Mouse (Mus musculus) limb, embryonic 12.5 days (tissue): ENCODE measurements around the gene Cops4. TPM values are rescaled to one million over a fixed set of nuclear protein-coding genes. Genes with fewer than 3 reads are reported as not detected.

Experiments used
- ATAC-seq: fragments of 200-750 bp; cut with Nextera tagmentation; 2 replicates; pipeline ENCODE4 v1.8.0; 2017; ENCODE audit warnings: low read depth, moderate TSS enrichment; ENCODE audit not compliant: insufficient number of reproducible peaks, insufficient read depth, low FRiP score, low TSS enrichment
- H3K27ac ChIP-seq: fragments of 300-500 bp; sonication (generic); 2 replicates; pipeline ENCODE4 v1.5.1; 2016; ENCODE audit warnings: mild to moderate bottlenecking, moderate library complexity
- H3K27me3 ChIP-seq: fragments of 300-500 bp; sonication (generic); 2 replicates; pipeline ENCODE4 v1.6.1; 2016; ENCODE audit warnings: mild to moderate bottlenecking, moderate library complexity
- H3K36me3 ChIP-seq: fragments of 300-500 bp; sonication (generic); 2 replicates; pipeline ENCODE4 v1.6.1; 2016; ENCODE audit warnings: mild to moderate bottlenecking, moderate library complexity
- H3K4me1 ChIP-seq: fragments of 300-500 bp; sonication (generic); replicated peaks from 2 replicates; pipeline ENCODE4 v1.6.1; 2016
- H3K4me2 ChIP-seq: fragments of 300-500 bp; sonication (generic); 2 replicates; pipeline ENCODE4 v1.6.1; 2016; ENCODE audit warnings: mild to moderate bottlenecking, moderate library complexity
- H3K4me3 ChIP-seq: fragments of 300-500 bp; sonication (generic); replicated peaks from 2 replicates; pipeline ENCODE4 v1.5.1; 2016; ENCODE audit warnings: mild to moderate bottlenecking
- H3K9ac ChIP-seq: fragments of 300-500 bp; sonication (generic); replicated peaks from 2 replicates; pipeline ENCODE4 v1.6.1; 2016; ENCODE audit warnings: mild to moderate bottlenecking, moderate library complexity
- H3K9me3 ChIP-seq: fragments of 300-500 bp; sonication (generic); 2 replicates; pipeline ENCODE4 v1.6.1; 2016; ENCODE audit warnings: mild to moderate bottlenecking, moderate library complexity
- WGBS: fragments of 180-500 bp; shearing (Covaris S2); methylation state at CpG from one replicate; pipeline ENCODE4 v1.1.7; 2016; 5-methylcytosine and 5-hydroxymethylcytosine counted together
- polyA plus RNA-seq: library from polyadenylated mRNA; unstranded; fragments of >200 nt; fragmentation: Nextera tagmentation; extraction: Ambion mirVana; gene quantifications from 2 replicates; pipeline ENCODE4 v1.2.1, GENCODE M21; 2016

Gene Cops4
- polyA plus RNA-seq, 1 experiment from 2014 or later, result 224 TPM

GRCm38 (mm10) chr5:100546294-100547080 lies 28.4 kb downstream of the Cops4 start:
- WGBS, result 90% methylated on average over 6 of the region's 6 CpGs
- H3K9me3 ChIP-seq, result no peaks in the 10 kb centered on the region
- H3K27ac ChIP-seq, result no peak overlapping the region
- no peak overlapping the region for H3K4me2 ChIP-seq
- H3K27me3 ChIP-seq, result no peaks in the 10 kb centered on the region
- H3K4me3 ChIP-seq, result no peak overlapping the region
- peaks cover 82% of the 10 kb centered on the region for H3K36me3 ChIP-seq
- no peak overlapping the region for H3K9ac ChIP-seq
- no peaks in the 10 kb centered on the region for H3K4me1 ChIP-seq
- no peak for ATAC-seq

- no peaks in the 10 kb centered on the region for H3K27me3 ChIP-seq
- no peak overlapping the region for H3K4me3 ChIP-seq
- no peak overlapping the region for H3K9ac ChIP-seq
- no peaks in the 10 kb centered on the region for H3K4me1 ChIP-seq
- no peak for ATAC-seq
- no peak overlapping the region for H3K4me2 ChIP-seq
- no peak overlapping the region for H3K27ac ChIP-seq
- peaks cover 64% of the 10 kb centered on the region for H3K36me3 ChIP-seq
- H3K9me3 ChIP-seq, result no peaks in the 10 kb centered on the region
- 85% methylated on average over 2 of the region's 2 CpGs for WGBS
These were observed 30.1 kb downstream of the Cops4 start for GRCm38 (mm10) chr5:100548236-100548635.

- H3K36me3 ChIP-seq, result peaks cover 54% of the 10 kb centered on the region
- H3K27me3 ChIP-seq, result no peaks in the 10 kb centered on the region
- H3K4me2 ChIP-seq, result no peak overlapping the region
- H3K4me1 ChIP-seq, result no peaks in the 10 kb centered on the region
- H3K4me3 ChIP-seq, result no peak overlapping the region
- no peak overlapping the region for H3K27ac ChIP-seq
- no peaks in the 10 kb centered on the region for H3K9me3 ChIP-seq
- no peak for ATAC-seq
- H3K9ac ChIP-seq, result no peak overlapping the region
- 96% methylated on average over 4 of the region's 4 CpGs for WGBS
These were observed 31.2 kb downstream of the Cops4 start for GRCm38 (mm10) chr5:100549311-100549710.

- no peaks in the 10 kb centered on the region for H3K4me1 ChIP-seq
- H3K4me3 ChIP-seq, result no peak overlapping the region
- no peaks in the 10 kb centered on the region for H3K27me3 ChIP-seq
- no peaks in the 10 kb centered on the region for H3K9me3 ChIP-seq
- no peak overlapping the region for H3K4me2 ChIP-seq
- no peak overlapping the region for H3K27ac ChIP-seq
- ATAC-seq, result no peak
- no peak overlapping the region for H3K9ac ChIP-seq
- H3K36me3 ChIP-seq, result peaks cover 46% of the 10 kb centered on the region
- WGBS, result 97% methylated on average over 1 of the region's 1 CpGs
These were observed 32.0 kb downstream of the Cops4 start for GRCm38 (mm10) chr5:100550151-100550550.

- no peak overlapping the region for H3K4me2 ChIP-seq
- no peaks in the 10 kb centered on the region for H3K4me1 ChIP-seq
- WGBS, result 72% methylated on average over 2 of the region's 2 CpGs
- H3K27me3 ChIP-seq, result no peaks in the 10 kb centered on the region
- H3K4me3 ChIP-seq, result no peak overlapping the region
- H3K9me3 ChIP-seq, result no peaks in the 10 kb centered on the region
- no peak for ATAC-seq
- H3K9ac ChIP-seq, result no peak overlapping the region
- H3K36me3 ChIP-seq, result peaks cover 29% of the 10 kb centered on the region
- H3K27ac ChIP-seq, result no peak overlapping the region
These were observed 33.8 kb downstream of the Cops4 start for GRCm38 (mm10) chr5:100551952-100552351.

DNA sequence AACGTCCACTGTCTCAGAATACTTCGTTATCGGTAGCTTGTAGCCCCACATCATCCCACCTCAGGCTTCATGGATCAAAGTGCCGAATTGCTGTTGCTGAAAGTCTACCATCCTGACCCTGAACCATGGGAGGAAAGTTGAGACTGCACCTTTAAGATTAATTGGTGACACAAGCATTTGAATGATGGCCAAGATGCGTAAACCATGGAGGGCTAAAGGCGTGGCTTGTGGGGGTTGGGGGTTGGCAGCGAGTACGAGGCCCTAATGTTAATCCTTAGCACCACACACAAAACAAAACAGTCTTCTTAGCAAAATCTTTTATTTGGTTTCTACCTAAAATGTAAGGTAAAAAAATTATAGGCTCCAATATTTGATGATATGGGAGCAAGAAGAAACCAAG lies 35.3 kb downstream of the Cops4 start:
- 62% methylated on average over 8 of the region's 8 CpGs for WGBS
- Histone ChIP-seq H3K27me3 (no peaks in the 10 kb centered on the region), H3K4me3 (no peak overlapping the region), H3K36me3 (peaks cover 14% of the 10 kb centered on the region), H3K27ac (no peak overlapping the region), H3K9ac (no peak overlapping the region), H3K9me3 (no peaks in the 10 kb centered on the region), H3K4me2 (no peak overlapping the region), H3K4me1 (no peaks in the 10 kb centered on the region)
- no peak for ATAC-seq

DNA sequence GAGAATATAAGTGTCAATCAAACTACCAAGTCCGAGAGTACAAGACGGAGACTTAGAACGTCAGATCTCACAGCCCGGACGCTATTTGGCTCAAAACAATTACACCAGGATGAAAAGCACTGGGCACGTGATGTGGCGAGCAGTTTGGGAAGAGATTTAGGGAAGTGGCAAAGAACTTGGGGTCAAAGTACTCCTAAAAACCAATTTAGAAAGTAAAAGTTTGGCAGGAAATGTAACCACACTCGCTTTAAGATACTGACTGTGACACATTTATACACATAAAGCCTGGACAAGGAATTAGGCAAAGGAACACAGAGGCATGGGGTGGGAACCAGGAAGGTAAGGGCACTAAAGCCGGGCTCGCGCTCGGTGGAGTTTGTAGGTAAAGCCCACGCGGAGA lies 38.9 kb downstream of the Cops4 start:
- Histone ChIP-seq H3K4me2 (no peak overlapping the region), H3K9me3 (no peaks in the 10 kb centered on the region), H3K36me3 (no peaks in the 10 kb centered on the region), H3K27me3 (no peaks in the 10 kb centered on the region), H3K9ac (no peak overlapping the region), H3K27ac (no peak overlapping the region), H3K4me1 (no peaks in the 10 kb centered on the region), H3K4me3 (no peak overlapping the region)
- 87% methylated on average over 14 of the region's 14 CpGs for WGBS
- no peak for ATAC-seq

DNA sequence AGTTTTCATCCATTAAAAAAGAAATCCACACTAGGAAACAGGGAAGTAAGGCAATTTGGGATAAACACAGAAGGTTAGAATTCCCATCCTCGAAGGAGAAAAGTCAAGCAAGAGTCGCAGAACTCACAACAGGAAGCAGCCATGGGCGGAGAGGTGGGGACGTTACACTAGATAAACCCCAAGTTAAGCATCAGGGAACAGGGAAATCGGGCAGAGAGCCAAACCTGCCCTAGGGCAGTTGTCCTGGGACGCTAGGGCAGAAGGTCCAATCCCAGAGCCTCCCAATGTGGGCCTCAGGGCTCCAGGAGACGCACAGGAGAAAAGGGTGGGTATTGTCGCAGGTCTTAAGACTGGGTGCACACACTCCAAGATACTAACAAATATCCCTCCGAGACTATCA lies 39.4 kb downstream of the Cops4 start:
- Histone ChIP-seq H3K9me3 (no peaks in the 10 kb centered on the region), H3K4me2 (no peak overlapping the region), H3K9ac (no peak overlapping the region), H3K27ac (no peak overlapping the region), H3K4me1 (no peaks in the 10 kb centered on the region), H3K4me3 (no peak overlapping the region), H3K27me3 (no peaks in the 10 kb centered on the region), H3K36me3 (no peaks in the 10 kb centered on the region)
- 78% methylated on average over 9 of the region's 9 CpGs for WGBS
- ATAC-seq, result no peak

- H3K27me3 ChIP-seq, result no peaks in the 10 kb centered on the region
- H3K9me3 ChIP-seq, result no peaks in the 10 kb centered on the region
- no peaks in the 10 kb centered on the region for H3K4me1 ChIP-seq
- ATAC-seq, result no peak
- no peak overlapping the region for H3K27ac ChIP-seq
- no peak overlapping the region for H3K9ac ChIP-seq
- H3K4me3 ChIP-seq, result no peak overlapping the region
- 78% methylated on average over 3 of the region's 3 CpGs for WGBS
- H3K36me3 ChIP-seq, result no peaks in the 10 kb centered on the region
- no peak overlapping the region for H3K4me2 ChIP-seq
These were observed 40.7 kb downstream of the Cops4 start for GRCm38 (mm10) chr5:100558783-100559182.

- no peak overlapping the region for H3K4me3 ChIP-seq
- H3K9ac ChIP-seq, result no peak overlapping the region
- no peaks in the 10 kb centered on the region for H3K9me3 ChIP-seq
- WGBS, result 94% methylated on average over 7 of the region's 7 CpGs
- H3K36me3 ChIP-seq, result no peaks in the 10 kb centered on the region
- ATAC-seq, result no peak
- no peaks in the 10 kb centered on the region for H3K27me3 ChIP-seq
- no peak overlapping the region for H3K4me2 ChIP-seq
- H3K27ac ChIP-seq, result no peak overlapping the region
- H3K4me1 ChIP-seq, result no peaks in the 10 kb centered on the region
These were observed 41.2 kb downstream of the Cops4 start for GRCm38 (mm10) chr5:100559357-100559756.

DNA sequence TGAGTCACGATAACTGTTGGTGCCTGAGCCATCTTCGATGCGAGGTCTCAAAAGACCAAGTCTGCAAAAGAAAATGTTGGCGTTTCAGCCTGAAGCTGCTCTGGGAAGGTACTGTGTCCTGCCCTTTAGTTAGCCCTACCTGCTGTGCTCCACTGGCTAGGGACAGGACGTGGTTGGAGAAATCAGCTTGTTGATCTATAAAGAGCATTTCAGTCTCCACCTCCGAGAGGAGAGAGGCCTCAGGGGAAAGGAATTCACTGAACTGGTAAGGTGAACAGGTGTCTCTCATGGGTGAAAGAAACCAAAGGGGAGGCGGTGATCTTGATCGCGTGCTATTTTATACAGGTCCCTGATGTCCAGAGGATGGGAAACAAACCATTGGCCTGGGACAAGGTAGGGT lies 44.6 kb downstream of the Cops4 start:
- Histone ChIP-seq H3K27ac (no peak overlapping the region), H3K9me3 (no peaks in the 10 kb centered on the region), H3K36me3 (no peaks in the 10 kb centered on the region), H3K4me3 (no peak overlapping the region), H3K27me3 (no peaks in the 10 kb centered on the region), H3K4me1 (no peaks in the 10 kb centered on the region), H3K4me2 (no peak overlapping the region), H3K9ac (no peak overlapping the region)
- 82% methylated on average over 9 of the region's 9 CpGs for WGBS
- ATAC-seq, result no peak

GRCm38 (mm10) chr5:100566798-100567197 lies 48.7 kb downstream of the Cops4 start:
- H3K36me3 ChIP-seq, result no peaks in the 10 kb centered on the region
- WGBS, result 86% methylated on average over 2 of the region's 2 CpGs
- no peaks in the 10 kb centered on the region for H3K4me1 ChIP-seq
- H3K9me3 ChIP-seq, result no peaks in the 10 kb centered on the region
- no peak overlapping the region for H3K9ac ChIP-seq
- H3K27ac ChIP-seq, result no peak overlapping the region
- H3K4me2 ChIP-seq, result no peak overlapping the region
- no peak overlapping the region for H3K4me3 ChIP-seq
- no peak for ATAC-seq
- no peaks in the 10 kb centered on the region for H3K27me3 ChIP-seq
